Mouse (Mus musculus): ENCODE measurements around the gene Pcdh20. TPM values are rescaled to one million over a fixed set of nuclear protein-coding genes. Genes with fewer than 3 reads are reported as not detected.

Gene Pcdh20
- polyA plus RNA-seq, 1 experiment from 2014 or later = 4.0 TPM

DNA sequence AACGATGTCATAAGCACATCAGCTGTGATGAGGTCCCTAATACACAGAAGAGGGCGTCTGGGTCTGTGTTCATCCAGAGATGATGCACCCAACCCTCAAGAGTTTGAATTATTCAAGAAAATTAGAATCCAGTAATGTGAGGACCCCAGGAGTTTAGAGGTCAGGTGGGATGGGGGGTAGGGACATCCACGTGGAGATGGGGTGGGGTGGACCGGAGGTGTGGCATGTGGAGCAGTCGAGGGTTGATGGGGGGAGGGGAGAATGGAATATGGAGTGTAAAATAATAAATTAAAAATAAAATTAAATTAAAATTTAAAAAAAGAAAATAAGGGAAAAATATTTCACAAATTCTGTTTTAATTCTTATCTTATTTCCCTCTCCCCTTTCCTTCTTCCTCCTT is 27.9 kb downstream of the Pcdh20 start:
- H3K4me1 ChIP-seq (ENCODE audit: control insufficient read depth, insufficient read depth, low read length) = no peaks in the 10 kb centered on the region
- no peaks in the 10 kb centered on the region for H3K27me3 ChIP-seq (ENCODE audit: control insufficient read depth, insufficient read depth, low read length)
- H3K9ac ChIP-seq (ENCODE audit: low read length) = no peak overlapping the region
- no peaks in the 10 kb centered on the region for H3K9me3 ChIP-seq (replicated peaks; ENCODE audit: control insufficient read depth, low read length)
- ATAC-seq (ENCODE audit: insufficient read depth, low FRiP score) = no peak
- H3K27ac ChIP-seq (ENCODE audit: low read length) = no peak overlapping the region
- H3K36me3 ChIP-seq (ENCODE audit: control insufficient read depth, insufficient read depth, low read length) = no peaks in the 10 kb centered on the region
- H3K4me3 ChIP-seq (replicated peaks; ENCODE audit: low read length) = no peak overlapping the region
- H3K4me2 ChIP-seq (ENCODE audit: low read depth, low read length) = no peak overlapping the region
- 74% methylated on average over 5 of the region's 5 CpGs for WGBS

DNA sequence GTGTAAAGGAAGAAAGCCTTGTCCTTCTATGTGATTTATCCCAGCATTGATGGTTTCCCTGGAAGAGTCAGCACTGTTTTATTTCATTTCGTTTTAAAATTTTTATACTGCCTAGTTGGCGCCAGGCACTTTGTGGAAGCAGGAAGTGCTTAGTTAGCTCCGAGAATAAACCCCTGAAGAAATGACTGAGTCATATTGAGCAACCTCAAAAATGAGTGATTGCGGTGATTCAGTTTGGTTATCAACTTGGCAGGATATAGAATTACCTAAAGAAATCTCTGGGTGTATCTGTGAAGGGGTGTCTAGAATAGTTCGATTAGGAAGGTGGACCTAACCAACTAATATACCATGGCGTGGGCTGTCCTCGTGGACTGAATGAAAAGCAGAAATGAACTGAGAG is 41.8 kb downstream of the Pcdh20 start:
- H3K4me3 ChIP-seq (replicated peaks; ENCODE audit: low read length) = no peak overlapping the region
- no peaks in the 10 kb centered on the region for H3K4me1 ChIP-seq (ENCODE audit: control insufficient read depth, insufficient read depth, low read length)
- H3K27ac ChIP-seq (ENCODE audit: low read length) = no peak overlapping the region
- H3K9me3 ChIP-seq (replicated peaks; ENCODE audit: control insufficient read depth, low read length) = no peaks in the 10 kb centered on the region
- 88% methylated on average over 7 of the region's 7 CpGs for WGBS
- no peak overlapping the region for H3K4me2 ChIP-seq (ENCODE audit: low read depth, low read length)
- H3K36me3 ChIP-seq (ENCODE audit: control insufficient read depth, insufficient read depth, low read length) = no peaks in the 10 kb centered on the region
- no peak for ATAC-seq (ENCODE audit: insufficient read depth, low FRiP score)
- no peaks in the 10 kb centered on the region for H3K27me3 ChIP-seq (ENCODE audit: control insufficient read depth, insufficient read depth, low read length)
- no peak overlapping the region for H3K9ac ChIP-seq (ENCODE audit: low read length)

DNA sequence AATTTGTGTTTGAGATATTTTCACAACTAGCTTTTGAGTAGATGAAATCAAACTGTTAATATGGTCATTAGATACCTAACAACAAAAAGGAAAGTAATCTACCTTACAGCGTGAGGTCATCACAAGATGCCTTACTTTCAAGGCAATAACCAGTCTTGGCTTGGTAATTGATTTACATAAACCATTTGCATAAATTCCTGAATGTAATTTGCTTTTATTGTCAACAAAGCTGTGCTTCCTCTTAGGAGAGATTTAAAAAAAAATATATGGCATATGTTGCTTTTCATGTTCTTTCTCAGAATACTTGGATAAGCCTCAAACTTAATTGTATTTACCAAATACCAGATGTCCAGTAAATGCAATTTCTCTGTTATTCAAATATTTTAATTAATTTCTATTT is 43.8 kb downstream of the Pcdh20 start:
- 78% methylated on average over 1 of the region's 1 CpGs for WGBS

More for the DNA sequence above, 43.8 kb downstream of the Pcdh20 start:
- Histone ChIP-seq H3K27me3 (ENCODE audit: control insufficient read depth, insufficient read depth, low read length) (no peaks in the 10 kb centered on the region), H3K36me3 (ENCODE audit: control insufficient read depth, insufficient read depth, low read length) (no peaks in the 10 kb centered on the region), H3K9ac (ENCODE audit: low read length) (no peak overlapping the region), H3K4me2 (ENCODE audit: low read depth, low read length) (no peak overlapping the region), H3K9me3 (replicated peaks; ENCODE audit: control insufficient read depth, low read length) (no peaks in the 10 kb centered on the region), H3K4me3 (replicated peaks; ENCODE audit: low read length) (no peak overlapping the region), H3K4me1 (ENCODE audit: control insufficient read depth, insufficient read depth, low read length) (no peaks in the 10 kb centered on the region), H3K27ac (ENCODE audit: low read length) (no peak overlapping the region)
- no peak for ATAC-seq (ENCODE audit: insufficient read depth, low FRiP score)
